Mouse (Mus musculus): ENCODE data around the gene Ppip5k2.

- TF ChIP-seq CTCF (IDR thresholded peaks at IDR 0.05; ENCODE audit: low read depth) (no peak), EP300 (optimal IDR thresholded peaks at IDR 0.05) (no peak)
Measured at GRCm38 (mm10) chr1:97795936-97796335, 25.7 kb upstream of the Ppip5k2 start.
